Mouse (Mus musculus): Measurements from ENCODE around the gene Gm49354. TPM values are rescaled to one million over a fixed set of nuclear protein-coding genes. Genes with fewer than 3 reads are reported as not detected.
"Not testable (repeated sequence)": the region's sequence is repeated elsewhere in the genome, so short reads cannot be mapped to it uniquely, and the experiment has no call there.

The Gm49354 gene
- total RNA-seq, 2 experiments from 2014 or later, result not detected

DNA sequence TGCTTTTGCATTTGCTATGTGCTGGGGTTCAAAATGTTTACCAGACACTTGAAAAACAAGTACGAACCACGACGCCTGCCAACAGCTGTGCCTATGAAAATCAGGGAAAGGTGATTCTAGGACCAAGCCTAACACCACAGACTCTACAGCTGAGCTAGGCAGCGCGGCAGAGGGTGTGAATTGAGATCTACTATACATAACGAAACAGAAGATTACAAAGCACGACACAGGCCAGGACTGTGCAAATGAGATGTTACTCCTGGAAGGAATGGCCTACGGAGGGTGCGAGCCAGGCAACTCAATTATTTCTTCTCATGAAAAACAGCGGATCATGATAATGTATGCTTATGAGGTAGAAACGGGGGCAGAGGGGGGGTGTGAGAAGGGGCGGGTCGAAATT, 13.5 kb downstream of the Gm49354 start:
- no peak for DNase-seq

- DNase-seq, result peak; percentile 33 to 45
Measured at GRCm38 (mm10) chr13:59766786-59767515, 15.1 kb downstream of the Gm49354 start.

DNA sequence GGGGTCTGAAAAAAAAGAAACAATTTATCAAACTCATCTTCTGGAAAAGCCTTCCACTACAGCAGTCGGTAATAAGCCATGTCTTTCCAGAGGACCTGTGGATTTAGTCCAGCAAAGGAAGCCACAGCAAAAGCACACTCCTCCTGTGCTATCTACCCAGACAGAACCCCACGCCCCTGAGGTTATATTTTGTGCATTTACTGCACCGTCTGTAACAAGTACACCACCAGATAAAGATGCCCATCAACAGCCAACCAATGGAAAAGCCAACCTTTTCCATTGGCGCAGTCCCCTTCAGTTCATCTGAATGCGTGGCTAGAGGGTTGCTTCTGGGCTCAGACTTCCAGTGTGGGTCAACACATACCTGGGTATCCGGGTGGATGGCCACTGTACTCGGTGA, 19.3 kb downstream of the Gm49354 start:
- no peak for DNase-seq

DNA sequence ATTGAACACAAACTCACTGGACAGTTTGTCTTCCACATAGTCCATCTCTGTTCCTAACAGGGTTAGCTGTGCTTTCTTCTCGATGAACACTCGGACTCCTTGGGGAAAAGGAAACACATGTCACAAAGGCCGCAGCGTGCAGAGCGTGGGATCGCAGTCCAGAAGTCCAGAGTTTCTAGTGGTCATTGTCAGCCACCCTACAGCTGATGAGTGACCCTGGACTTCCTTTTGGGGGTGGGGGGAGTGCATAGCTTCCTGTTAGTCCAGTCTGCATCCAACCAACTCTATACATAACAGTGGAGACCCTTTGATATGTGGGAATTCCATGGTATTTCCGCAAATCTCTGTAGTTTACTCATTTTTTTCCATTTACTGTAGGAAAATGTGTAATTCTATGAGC, 25.1 kb downstream of the Gm49354 start:
- DNase-seq, result no peak

- no peak for DNase-seq
Measured at GRCm38 (mm10) chr13:59750310-59750709, 31.7 kb downstream of the Gm49354 start.

GRCm38 (mm10) chr13:59746711-59747110, 35.3 kb downstream of the Gm49354 start, which contains the start of gene 1700014D04Rik:
TSS of gene 1700014D04Rik (minus strand) at chr13:59746752.
- DNase-seq, result no peak

- no peak for DNase-seq
Measured at GRCm38 (mm10) chr13:59746164-59746563, 35.9 kb downstream of the Gm49354 start.

DNA sequence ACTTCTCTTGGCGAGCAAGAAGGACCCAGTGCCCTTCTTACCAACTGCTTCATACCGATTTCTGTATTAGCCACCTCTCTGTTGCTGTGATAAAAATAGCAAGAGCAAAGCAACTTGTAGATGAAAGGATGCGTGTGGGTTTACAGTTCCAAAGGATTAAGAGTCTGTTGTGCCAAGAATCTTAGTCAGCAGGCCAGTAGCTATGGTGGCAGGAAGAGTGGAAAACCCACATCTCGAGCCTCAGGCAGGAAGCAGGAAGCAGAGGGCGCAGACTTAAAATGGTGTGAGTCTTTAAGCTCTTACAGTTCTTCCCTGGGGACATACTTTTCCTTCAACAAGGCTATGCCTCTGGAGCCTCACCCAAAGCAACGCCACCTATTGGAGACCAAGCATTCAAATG, 36.6 kb downstream of the Gm49354 start:
- DNase-seq, result no peak

DNA sequence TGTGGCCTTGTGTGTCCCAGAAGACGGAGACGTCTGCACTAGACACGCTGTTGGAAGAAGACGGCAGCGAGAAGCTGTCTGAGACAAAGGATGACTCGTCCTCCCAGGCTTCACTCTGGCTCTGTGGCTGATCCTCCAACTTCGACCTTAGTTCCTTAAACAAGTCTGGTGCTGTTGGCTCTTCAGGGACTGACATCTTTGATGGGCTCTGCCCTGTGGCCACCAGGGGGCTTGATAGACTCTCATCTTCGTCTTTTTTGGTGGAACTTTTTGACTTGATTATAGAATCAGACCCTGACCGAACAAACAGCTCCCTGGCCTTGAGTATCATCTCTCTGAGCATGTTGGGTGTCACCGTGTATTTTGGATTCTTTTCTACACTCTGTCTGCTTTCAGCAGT, 40.3 kb downstream of the Gm49354 start:
- DNase-seq, result no peak

DNA sequence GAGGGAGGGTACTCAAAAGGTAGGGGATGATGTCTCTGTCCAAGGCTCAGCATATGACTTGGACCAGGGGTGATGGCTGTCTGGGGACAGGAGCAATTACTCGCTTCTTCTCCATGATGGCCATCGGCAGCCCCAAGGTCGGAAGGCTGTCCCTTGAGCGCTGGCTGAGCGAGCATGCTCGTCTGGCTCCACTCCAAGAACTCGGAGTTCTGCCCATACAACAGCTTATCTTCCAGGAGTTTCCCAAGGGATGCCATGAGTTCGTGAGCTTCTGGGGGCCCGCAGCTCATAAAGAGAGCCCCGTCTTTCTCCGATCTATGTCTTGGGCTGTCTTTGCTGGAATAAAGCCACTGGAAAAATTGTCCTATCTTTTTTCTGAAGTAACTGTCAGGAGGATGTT, 40.9 kb downstream of the Gm49354 start:
- peak; percentile 71 to 87 for DNase-seq

DNA sequence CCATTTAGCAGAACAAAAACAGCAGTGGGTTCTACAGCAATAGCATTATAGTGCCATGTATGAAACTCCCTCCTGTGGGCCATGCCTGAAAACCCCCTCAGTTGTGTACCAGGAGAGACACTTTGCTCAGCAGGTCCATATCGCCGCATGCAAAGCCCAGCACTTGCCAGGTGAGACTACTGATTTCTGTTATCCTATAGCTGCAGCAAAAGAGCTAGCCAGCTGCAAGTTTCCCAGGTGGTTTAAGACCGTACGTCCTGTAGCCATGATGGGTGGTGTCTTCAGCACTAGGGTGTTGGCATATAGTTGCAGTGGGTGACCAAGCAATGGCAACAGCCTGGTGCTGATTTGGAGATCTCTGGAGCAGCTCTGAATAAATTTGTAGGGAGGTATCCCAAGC, 42.6 kb downstream of the Gm49354 start:
- DNase-seq, result no peak

- no peak for DNase-seq
Measured at GRCm38 (mm10) chr13:59738455-59738854, 43.6 kb downstream of the Gm49354 start.

DNA sequence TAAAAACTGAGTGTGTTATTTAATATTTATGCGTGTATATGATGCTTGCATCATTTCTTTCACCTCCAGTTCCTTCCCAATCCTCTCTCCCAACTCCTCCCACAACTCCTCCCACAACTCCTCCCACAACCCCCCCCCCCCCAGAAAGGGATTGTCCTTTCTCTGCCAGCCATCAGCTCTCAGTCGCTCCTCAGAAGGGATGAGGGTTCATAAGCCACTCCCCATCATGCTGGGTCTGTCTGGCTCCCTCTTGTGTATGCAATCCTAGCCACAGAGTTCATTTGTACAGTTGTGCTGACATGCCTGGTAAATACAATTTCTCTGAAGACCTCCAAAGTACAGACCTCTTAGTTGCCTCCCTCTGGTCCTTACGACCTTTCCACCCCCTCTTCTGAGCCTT, 46.9 kb downstream of the Gm49354 start:
- no peak for DNase-seq

GRCm38 (mm10) chr13:59734347-59734746, 47.7 kb downstream of the Gm49354 start:
- not testable (repeated sequence) for DNase-seq

GRCm38 (mm10) chr13:59733936-59734335, 48.1 kb downstream of the Gm49354 start:
- DNase-seq, result no peak

- no peak for DNase-seq
Measured at GRCm38 (mm10) chr13:59731652-59732051, 50.4 kb downstream of the Gm49354 start, which contains the start of gene Spata31d1d. TSS of gene Spata31d1d (minus strand) at chr13:59731752.

GRCm38 (mm10) chr13:59728378-59729093, 53.5 kb downstream of the Gm49354 start:
- DNase-seq, result peak; percentile 69 to 86

- DNase-seq, result no peak
Measured at GRCm38 (mm10) chr13:59726139-59726867, 55.7 kb downstream of the Gm49354 start.

DNA sequence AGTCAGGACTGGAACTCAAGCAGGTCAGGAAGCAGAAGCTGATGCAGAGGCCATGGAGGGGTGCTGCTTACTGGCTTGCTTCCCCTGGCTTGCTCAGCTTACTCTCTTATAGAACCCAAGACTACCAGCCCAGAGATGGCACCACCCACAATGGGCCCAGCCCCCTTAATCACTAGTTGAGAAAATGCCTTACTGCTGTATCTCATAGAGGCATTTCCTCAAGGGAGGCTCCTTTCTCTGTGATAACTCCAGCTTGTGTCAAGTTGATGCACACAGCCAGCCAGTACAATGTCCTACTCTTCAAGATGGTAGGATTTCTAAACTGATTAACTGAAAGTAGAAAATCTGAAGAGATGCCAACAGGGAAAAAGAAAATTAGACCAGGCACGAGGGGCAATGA, 60.0 kb downstream of the Gm49354 start:
- DNase-seq, result not testable (repeated sequence)

DNA sequence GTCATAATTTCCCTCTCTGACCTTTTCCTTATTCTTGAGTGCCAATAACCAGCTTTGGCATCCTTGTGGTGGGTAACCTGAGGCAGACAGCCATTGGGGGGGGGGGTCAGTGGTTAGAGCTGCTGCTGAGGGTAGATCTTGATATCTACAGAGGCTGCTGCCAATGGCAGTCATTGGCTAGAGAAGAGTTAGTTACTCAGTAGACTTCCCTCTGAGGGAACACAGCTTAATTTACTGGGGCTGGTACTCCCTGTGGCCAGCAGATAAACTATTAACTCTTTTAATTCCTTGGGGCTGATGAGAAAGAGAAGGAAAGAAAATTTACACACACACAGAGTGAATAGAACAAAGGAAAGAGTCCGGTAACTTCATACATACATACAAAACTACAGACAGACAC, 62.6 kb downstream of the Gm49354 start:
- no peak for DNase-seq

- not testable (repeated sequence) for DNase-seq
Measured at GRCm38 (mm10) chr13:59718857-59719440, 63.1 kb downstream of the Gm49354 start.

GRCm38 (mm10) chr13:59713710-59714109, 68.3 kb downstream of the Gm49354 start:
- DNase-seq, result no peak
